Mouse (Mus musculus): ENCODE data around the gene Optn. TPM values are rescaled to one million over a fixed set of nuclear protein-coding genes. Genes with fewer than 3 reads are reported as not detected.
A peak's percentile ranks its signal among the peaks of the same experiment; 100 is the strongest.

Optn gene
- total and polyA plus RNA-seq, 3 experiments, result 16.5 to 100.0 (median 76.3) TPM

GRCm38 (mm10) chr2:5037390-5037789 lies 26.5 kb downstream of the Optn start:
- Histone ChIP-seq H3K79me2 (replicated peaks; ENCODE audit: control insufficient read depth, insufficient read depth, low read length) (no peaks in the 10 kb centered on the region), H3K4me3 (no peak overlapping the region), H3K4me1 (ENCODE audit: control insufficient read depth, insufficient read depth, low read length) (peaks cover 3% of the 10 kb centered on the region; the same call in 1 of the 2 replicates), H3K27ac (no peak overlapping the region), H3K27me3 (ENCODE audit: control insufficient read depth, insufficient read depth, low read length) (no peaks in the 10 kb centered on the region), H3K36me3 (ENCODE audit: control insufficient read depth, insufficient read depth, low read length) (peaks cover 7% of the 10 kb centered on the region), H3K9ac (ENCODE audit: low read depth, low read length) (no peak overlapping the region)
- TF ChIP-seq EP300 (IDR thresholded peaks at IDR 0.05; ENCODE audit: insufficient read depth, low read depth, low read length) (no peak), POLR2A (IDR thresholded peaks at IDR 0.05; ENCODE audit: insufficient read depth, low read depth, low read length) (no peak), CTCF (IDR thresholded peaks at IDR 0.05) (no peak)
- intact Hi-C loops (cut with DNase I), result no loop called here
- whole genome bisulfite sequencing, result 82% methylated on average over 3 of the region's 3 CpGs
- no peak for DNase-seq

- Histone ChIP-seq H3K9ac (ENCODE audit: low read depth, low read length) (no peak overlapping the region), H3K4me1 (ENCODE audit: control insufficient read depth, insufficient read depth, low read length) (peaks cover 1% of the 10 kb centered on the region; the same call in 1 of the 2 replicates), H3K36me3 (ENCODE audit: control insufficient read depth, insufficient read depth, low read length) (0 out of 2 replicates have a peak, but pooled peaks cover 2% of the 10 kb centered on the region), H3K27me3 (ENCODE audit: control insufficient read depth, insufficient read depth, low read length) (no peaks in the 10 kb centered on the region), H3K27ac (no peak overlapping the region), H3K4me3 (no peak overlapping the region), H3K79me2 (replicated peaks; ENCODE audit: control insufficient read depth, insufficient read depth, low read length) (no peaks in the 10 kb centered on the region)
- intact Hi-C loops (cut with DNase I), result no loop called here
- TF ChIP-seq EP300 (IDR thresholded peaks at IDR 0.05; ENCODE audit: insufficient read depth, low read depth, low read length), result no peak
- no peak for TF ChIP-seq CTCF (IDR thresholded peaks at IDR 0.05)
- no peak for TF ChIP-seq POLR2A (IDR thresholded peaks at IDR 0.05; ENCODE audit: insufficient read depth, low read depth, low read length)
- no peak for DNase-seq
- 86% methylated on average over 10 of the region's 10 CpGs for WGBS
Observed at GRCm38 (mm10) chr2:5036411-5037076, 27.3 kb downstream of the Optn start.

- no peak for DNase-seq
- intact Hi-C loops (cut with DNase I), result no loop called here
- WGBS, result 91% methylated on average over 9 of the region's 9 CpGs
Observed at GRCm38 (mm10) chr2:5035241-5035640, 28.6 kb downstream of the Optn start.

GRCm38 (mm10) chr2:5034801-5035200 lies 29.1 kb downstream of the Optn start:
- Histone ChIP-seq H3K27ac (no peak overlapping the region), H3K9ac (ENCODE audit: low read depth, low read length) (no peak overlapping the region), H3K36me3 (ENCODE audit: control insufficient read depth, insufficient read depth, low read length) (0 out of 2 replicates have a peak, but pooled peaks cover 2% of the 10 kb centered on the region), H3K4me1 (ENCODE audit: control insufficient read depth, insufficient read depth, low read length) (peaks cover 1% of the 10 kb centered on the region; the same call in 1 of the 2 replicates), H3K27me3 (ENCODE audit: control insufficient read depth, insufficient read depth, low read length) (no peaks in the 10 kb centered on the region), H3K79me2 (replicated peaks; ENCODE audit: control insufficient read depth, insufficient read depth, low read length) (no peaks in the 10 kb centered on the region), H3K4me3 (no peak overlapping the region)
- no peak for DNase-seq
- WGBS, result 85% methylated on average over 8 of the region's 8 CpGs
- TF ChIP-seq POLR2A (IDR thresholded peaks at IDR 0.05; ENCODE audit: insufficient read depth, low read depth, low read length) (no peak), CTCF (IDR thresholded peaks at IDR 0.05) (no peak), EP300 (IDR thresholded peaks at IDR 0.05; ENCODE audit: insufficient read depth, low read depth, low read length) (no peak)
- intact Hi-C loops (cut with DNase I), result no loop called here

More at GRCm38 (mm10) chr2:5035241-5035640, 28.6 kb downstream of the Optn start:
- Histone ChIP-seq H3K27ac (no peak overlapping the region), H3K4me1 (ENCODE audit: control insufficient read depth, insufficient read depth, low read length) (peaks cover 1% of the 10 kb centered on the region; the same call in 1 of the 2 replicates), H3K27me3 (ENCODE audit: control insufficient read depth, insufficient read depth, low read length) (no peaks in the 10 kb centered on the region), H3K4me3 (no peak overlapping the region), H3K9ac (ENCODE audit: low read depth, low read length) (no peak overlapping the region), H3K36me3 (ENCODE audit: control insufficient read depth, insufficient read depth, low read length) (0 out of 2 replicates have a peak, but pooled peaks cover 2% of the 10 kb centered on the region), H3K79me2 (replicated peaks; ENCODE audit: control insufficient read depth, insufficient read depth, low read length) (no peaks in the 10 kb centered on the region)
- TF ChIP-seq POLR2A (IDR thresholded peaks at IDR 0.05; ENCODE audit: insufficient read depth, low read depth, low read length) (no peak), CTCF (IDR thresholded peaks at IDR 0.05) (no peak), EP300 (IDR thresholded peaks at IDR 0.05; ENCODE audit: insufficient read depth, low read depth, low read length) (no peak)

GRCm38 (mm10) chr2:5033546-5034420 lies 30.1 kb downstream of the Optn start:
- intact Hi-C loops (cut with DNase I), result no loop called here
- H3K79me2 ChIP-seq (replicated peaks; ENCODE audit: control insufficient read depth, insufficient read depth, low read length), result no peaks in the 10 kb centered on the region
- H3K36me3 ChIP-seq (ENCODE audit: control insufficient read depth, insufficient read depth, low read length), result 0 out of 2 replicates have a peak, but pooled peaks cover 2% of the 10 kb centered on the region
- WGBS, result 65% methylated on average over 14 of the region's 15 CpGs
- no peak overlapping the region for H3K9ac ChIP-seq (ENCODE audit: low read depth, low read length)
- peaks cover 1% of the 10 kb centered on the region; the same call in 1 of the 2 replicates for H3K4me1 ChIP-seq (ENCODE audit: control insufficient read depth, insufficient read depth, low read length)
- H3K4me3 ChIP-seq, result no peak overlapping the region
- TF ChIP-seq EP300 (IDR thresholded peaks at IDR 0.05; ENCODE audit: insufficient read depth, low read depth, low read length), result no peak
- TF ChIP-seq CTCF (IDR thresholded peaks at IDR 0.05), result no peak
- TF ChIP-seq POLR2A (IDR thresholded peaks at IDR 0.05; ENCODE audit: insufficient read depth, low read depth, low read length), result no peak
- H3K27ac ChIP-seq, result no peak overlapping the region
- DNase-seq, result peak; percentile 38 to 42
- H3K27me3 ChIP-seq (ENCODE audit: control insufficient read depth, insufficient read depth, low read length), result no peaks in the 10 kb centered on the region

Measured in heart, adult 2 months (tissue).